Mouse (Mus musculus) ovary, postnatal 10 days (tissue): ENCODE measurements around the gene Ylpm1.
A peak's percentile ranks its signal among the peaks of the same experiment; 100 is the strongest.

Experiments used
- DNase-seq: peaks from one replicate; pipeline ENCODE4 v3.0.0; 2022; ENCODE audit warnings: low spot score

Ylpm1 gene

GRCm38 (mm10) chr12:84996083-84996496, at the start of gene Ylpm1:
Gene Ylpm1, plus strand, starts transcription at chr12:84996321.
- DNase-seq = peak; percentile 96

DNA sequence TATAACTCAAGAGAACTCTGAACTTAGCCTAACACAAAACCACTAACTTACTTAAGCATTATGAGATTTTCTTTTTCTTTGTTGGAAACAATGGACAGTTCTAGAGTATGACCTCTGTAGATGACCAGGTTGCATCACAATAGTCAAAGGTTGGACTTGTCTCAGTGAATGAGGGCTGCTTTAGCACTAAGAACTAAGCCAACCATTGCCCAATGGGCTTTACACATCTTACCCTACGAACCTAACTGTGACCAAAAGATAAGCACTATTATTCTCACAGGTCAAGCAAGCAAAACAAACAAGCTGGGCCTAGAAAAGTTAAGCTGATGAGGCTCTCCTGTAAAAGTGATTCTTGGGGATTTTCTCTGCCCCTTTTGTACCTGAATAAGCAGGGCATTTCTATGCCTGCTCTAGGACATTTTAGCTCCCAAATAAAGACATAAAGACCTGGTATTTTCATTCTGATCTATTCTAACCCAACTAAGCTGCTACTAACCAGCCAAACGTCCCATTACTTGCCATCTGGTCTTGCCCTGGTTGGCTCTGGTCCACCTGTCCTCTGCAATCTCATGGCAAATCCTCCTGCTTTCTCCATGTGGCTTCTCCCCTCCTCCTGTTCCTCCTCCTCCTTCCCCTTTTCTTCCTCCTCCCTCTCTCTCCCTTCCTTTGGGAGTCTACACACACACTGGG, 48.1 kb upstream of the Ylpm1 start:
- DNase-seq = no peak

DNA sequence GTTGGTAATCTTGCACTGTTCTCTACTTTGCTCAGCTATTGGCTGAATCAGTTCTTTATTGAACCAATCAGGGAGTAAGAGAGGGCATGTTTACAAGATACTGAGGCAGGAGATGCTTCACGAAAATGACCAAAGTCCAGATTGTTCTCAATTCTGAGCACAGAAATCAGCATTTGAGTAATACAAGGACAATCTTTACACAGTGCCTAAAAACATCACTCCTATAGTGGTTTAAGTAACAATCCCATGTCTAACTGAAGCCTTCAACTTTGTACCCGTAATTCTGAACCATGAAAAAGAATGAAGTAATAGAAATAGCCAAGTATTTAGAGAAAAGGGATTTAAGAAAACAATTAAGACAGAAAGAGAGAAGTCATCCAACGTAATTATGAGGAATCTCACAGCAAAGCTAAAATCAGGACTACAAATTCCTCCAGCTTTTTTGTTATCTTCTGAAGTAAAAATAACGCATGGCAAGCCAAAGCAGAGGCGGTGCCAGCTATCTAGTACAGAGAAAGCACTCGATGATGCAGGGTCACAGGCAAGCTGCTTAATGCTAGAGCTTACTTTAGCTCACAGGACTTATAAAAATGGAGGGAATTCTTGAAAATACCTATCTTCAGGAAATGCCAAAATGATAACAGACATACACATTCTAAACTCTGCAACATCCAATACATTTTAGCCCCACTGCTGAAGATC, 47.4 kb upstream of the Ylpm1 start:
- no peak for DNase-seq

DNA sequence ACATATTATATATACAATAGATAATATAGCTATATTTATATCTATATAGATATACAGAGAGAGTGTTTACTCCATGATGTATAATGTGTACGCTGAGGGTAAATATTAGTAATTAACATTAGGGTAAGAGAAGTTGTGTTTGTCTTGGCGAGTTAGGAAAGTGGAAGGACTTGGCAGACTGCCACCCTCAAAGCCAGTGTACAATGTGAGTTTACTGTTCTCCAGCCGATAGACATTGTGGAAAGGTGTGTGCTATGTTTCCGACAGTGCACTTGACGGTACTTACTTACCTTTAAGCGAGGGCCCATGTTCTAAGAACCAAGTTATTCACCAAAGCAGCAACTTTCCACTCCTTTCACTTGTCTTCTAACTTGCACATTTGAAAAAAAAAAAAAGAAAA, 45.4 kb upstream of the Ylpm1 start:
- DNase-seq = no peak

- no peak for DNase-seq
These were observed 44.6 kb upstream of the Ylpm1 start for GRCm38 (mm10) chr12:84951531-84951930.

DNA sequence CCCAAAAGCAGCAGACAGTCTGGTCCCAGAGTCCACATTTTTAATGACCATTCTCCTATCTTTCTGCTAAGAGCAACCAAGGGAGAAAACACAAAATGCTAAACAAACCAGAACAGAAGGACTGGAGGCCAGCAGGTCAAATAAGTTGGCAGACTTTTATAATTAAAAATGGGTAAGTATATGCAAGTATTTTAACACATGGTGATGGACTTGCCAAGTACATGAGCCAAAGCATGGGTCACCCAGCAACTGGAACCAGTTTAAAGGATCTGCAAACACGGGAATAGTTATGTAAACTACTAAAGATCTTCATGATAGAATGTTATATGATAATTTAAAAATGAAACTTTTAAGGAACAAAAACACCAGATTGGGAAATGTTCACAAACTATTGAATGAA, 43.8 kb upstream of the Ylpm1 start:
- DNase-seq = no peak

DNA sequence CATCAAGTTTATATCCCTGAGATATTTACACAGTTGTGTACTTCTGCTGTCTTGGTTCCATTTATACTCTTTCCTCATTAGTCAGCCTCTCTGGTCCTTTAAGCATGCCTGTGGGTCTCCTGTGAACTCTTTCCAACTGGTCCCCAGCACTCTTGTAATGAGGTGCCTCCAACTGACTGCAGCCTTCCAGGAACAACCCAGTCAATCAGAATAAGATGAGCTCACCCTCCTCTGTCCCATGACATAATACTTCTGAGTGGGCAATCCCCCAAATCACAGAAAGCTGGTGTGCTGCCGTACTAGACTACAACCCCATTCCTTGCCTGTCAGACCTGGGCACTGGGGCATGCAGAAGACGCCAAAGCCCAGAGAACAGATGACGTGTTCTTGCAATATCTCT, 39.8 kb upstream of the Ylpm1 start:
- DNase-seq = no peak

DNA sequence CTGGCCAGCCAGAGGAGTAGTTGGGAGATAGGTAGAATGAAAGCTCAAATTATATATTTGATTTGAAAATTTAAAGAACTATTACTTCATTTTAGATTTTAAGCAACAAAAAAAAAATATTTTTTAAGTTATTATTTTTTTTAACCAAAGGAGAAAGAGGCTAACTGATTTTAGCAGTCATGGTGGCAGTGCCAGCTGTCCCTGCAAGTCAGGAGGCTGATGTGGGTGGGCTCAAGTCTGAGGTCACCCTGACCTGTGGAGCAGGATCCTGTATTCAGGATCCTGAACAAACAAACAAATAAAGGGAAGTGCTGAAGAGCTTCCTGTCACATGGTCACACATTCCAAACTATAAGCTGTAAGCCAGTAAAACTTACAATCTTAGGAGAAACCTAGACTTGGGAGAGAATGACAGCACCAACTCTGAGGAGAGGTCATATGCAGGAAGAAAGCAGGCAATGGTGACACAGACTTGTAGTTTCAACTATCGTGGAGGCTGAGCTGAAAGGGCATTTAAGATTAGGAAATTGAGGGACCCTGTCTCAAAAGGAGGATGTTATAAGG, 37.2 kb upstream of the Ylpm1 start:
- DNase-seq = no peak

DNA sequence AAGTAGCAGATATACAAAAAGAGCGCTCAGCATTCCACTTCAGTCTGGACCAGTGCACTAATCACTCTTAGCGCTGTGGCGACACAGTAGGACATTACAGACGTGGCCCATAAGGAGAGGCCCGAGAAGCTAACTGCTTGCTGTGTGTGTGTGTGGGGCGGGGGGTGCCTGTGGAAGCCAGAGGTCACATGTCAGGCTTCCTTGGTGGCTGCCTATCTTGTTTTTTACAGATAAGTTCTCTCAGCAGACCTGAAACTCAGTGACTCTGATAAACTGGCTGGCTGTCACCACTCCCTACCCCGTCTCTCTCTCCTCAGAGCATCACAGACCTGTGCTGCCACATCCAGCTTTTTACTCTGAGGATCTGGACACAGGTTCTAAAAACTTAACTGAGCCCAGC, 33.5 kb upstream of the Ylpm1 start:
- DNase-seq = no peak

DNA sequence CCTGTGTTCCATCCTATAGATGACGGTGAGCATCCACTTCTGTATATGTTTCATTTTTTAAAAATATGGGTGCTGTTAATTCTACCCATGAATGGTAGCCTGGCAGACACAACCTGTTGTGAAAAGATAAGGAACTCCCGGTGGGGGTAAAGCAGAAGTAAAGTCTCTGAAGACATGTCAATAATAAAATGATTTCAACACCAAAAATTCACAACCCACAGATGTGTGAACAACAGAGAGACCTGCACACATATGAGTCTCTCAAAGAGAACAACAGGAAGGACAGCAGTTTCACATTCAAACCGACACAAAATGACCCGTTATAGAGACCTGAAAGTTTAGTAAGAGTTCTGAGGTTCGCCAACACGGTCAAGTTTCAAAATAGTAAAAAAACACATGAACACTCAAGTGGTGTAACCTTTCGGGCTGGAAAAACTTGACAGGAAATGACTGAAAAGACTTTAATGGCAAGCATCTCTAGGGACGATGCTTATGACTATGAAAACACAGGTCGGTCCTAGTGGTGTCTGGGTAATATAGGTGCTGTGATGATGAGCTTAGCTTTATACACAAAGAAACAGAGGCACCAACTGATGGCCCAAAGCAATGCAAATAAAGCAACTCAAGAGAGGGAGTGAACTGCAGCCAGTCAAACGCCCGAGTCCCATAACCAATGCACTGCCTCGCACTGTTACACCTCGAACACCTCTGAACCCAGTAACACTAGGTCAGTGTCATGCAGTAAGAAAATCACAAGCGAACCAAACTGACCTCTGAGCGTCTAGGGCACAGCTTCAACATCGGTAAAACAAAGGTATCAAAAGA, 27.1 kb upstream of the Ylpm1 start:
- DNase-seq = no peak

- DNase-seq = no peak
These were observed 26.3 kb upstream of the Ylpm1 start for GRCm38 (mm10) chr12:84969656-84970427.

GRCm38 (mm10) chr12:84970428-84971096, 25.6 kb upstream of the Ylpm1 start, which contains the start of the genes Fcf1 and Arel1:
Gene Fcf1, plus strand, starts transcription at chr12:84970897.
Gene Arel1, minus strand, starts transcription at chr12:84970900.
- DNase-seq = peak; percentile 59

- DNase-seq = no peak
These were observed 16.8 kb upstream of the Ylpm1 start for GRCm38 (mm10) chr12:84979264-84979862.

GRCm38 (mm10) chr12:84989456-84989855, 6.7 kb upstream of the Ylpm1 start:
- no peak for DNase-seq

DNA sequence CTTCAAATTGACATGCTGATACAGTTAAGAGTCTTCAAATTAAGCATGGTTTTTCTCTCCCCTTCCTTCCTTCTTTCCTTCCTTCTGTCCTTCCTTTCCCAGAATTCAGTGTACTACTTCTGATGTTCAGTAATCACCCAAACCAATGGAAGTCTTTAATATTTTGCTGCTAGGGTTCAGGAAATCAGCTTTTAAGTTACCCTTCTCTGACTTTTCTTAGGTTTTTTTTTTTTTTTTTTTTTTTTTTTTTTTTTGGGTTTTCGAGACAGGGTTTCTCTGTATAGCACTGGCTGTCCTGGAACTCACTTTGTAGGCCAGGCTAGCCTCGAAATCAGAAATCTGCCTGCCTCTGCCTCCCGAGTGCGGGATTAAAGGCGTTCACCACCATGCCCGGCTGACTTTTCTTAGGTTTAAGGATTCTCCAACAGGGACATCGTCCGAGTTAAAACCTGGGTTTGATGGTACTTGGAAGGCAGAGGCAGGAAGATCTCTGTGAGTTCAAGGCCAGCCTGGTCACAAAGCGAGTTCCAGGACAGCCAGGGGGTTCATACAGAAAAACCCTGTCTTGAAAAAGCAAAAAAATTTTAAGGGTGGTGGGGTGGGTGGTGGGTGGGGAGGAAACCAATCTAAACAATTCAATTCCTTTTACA, 884 bp upstream of the Ylpm1 start:
- no peak for DNase-seq

GRCm38 (mm10) chr12:84996501-84997398, 629 bp downstream of the Ylpm1 start:
- DNase-seq = peak; percentile 17

DNA sequence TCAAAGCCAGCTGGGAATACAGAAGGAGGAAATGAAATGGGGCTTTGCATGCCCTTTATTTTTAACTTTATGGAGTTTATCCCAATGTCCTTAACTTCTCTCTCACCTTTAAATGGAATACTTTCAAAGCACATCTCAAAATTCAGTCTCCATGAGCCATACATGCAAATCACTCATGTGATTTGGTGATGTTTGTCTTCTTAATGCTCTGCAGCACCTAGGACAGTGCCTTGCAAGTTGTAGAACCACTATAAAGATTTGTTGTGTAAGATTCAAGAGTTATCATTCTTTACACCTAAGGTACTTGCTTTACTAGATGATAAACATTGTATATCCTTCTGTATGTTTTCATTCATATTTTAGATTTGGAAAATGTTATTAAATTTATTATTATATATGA, 2.9 kb downstream of the Ylpm1 start:
- DNase-seq = no peak

DNA sequence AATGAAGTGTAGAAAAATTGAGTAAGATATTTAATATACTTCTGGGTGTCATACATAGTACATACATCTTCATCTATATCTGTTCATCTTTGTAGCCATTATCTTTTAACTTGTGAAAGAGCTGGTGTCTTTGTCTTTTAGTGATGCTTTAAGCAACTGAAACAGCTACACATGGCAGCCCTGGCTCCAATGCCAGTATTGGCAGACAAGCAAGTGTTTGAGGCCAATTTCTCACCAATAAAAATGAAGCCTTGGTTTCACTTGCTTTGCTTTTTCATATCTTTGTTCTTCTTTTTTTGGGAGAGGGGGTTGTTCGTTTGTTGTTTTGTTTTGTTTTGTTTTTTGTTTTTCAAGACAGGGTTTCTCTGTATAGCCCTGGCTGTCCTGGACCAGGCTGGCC, 10.1 kb downstream of the Ylpm1 start:
- no peak for DNase-seq

DNA sequence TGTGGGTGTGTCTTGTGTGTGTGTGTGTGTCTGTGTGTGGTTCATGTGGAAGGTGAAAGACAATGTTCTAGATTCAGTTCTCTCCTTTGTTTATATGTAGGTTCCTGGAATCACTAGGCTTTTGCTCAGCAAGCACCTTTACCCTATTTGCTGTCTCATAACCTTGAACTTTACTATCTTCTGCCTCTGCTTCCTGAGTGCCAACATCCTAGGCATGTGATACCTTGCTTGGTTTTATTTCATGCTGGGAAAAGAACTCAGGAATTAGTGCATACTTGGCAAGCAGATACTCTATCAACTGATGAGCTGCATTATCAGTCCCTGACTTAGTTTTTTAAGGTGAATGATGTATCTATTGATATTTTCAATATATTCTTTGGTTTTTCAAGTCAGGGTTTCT, 10.9 kb downstream of the Ylpm1 start:
- DNase-seq = no peak
